Mouse (Mus musculus) stomach, postnatal 0 days (tissue): ENCODE measurements around the gene Aldh1b1. TPM values are rescaled to one million over a fixed set of nuclear protein-coding genes. Genes with fewer than 3 reads are reported as not detected.

Experiments
- ATAC-seq: fragments of 200-750 bp; cut with Nextera tagmentation; 2 replicates; pipeline ENCODE4 v1.8.0; 2017; ENCODE audit not compliant: low FRiP score, low TSS enrichment
- DNase-seq: peaks from one replicate; pipeline ENCODE4 v3.0.0-alpha.2; 2016; ENCODE audit warnings: low spot score
- H3K27ac ChIP-seq: fragments of 300-500 bp; sonication (generic); replicated peaks from 2 replicates; pipeline ENCODE4 v1.5.1; 2014; ENCODE audit warnings: mild to moderate bottlenecking, control low read depth
- H3K27me3 ChIP-seq: fragments of 300-500 bp; sonication (generic); 2 replicates; pipeline ENCODE4 v1.6.1; 2014; ENCODE audit warnings: low read length; ENCODE audit not compliant: control insufficient read depth, insufficient read depth
- H3K36me3 ChIP-seq: fragments of 300-500 bp; sonication (generic); 2 replicates; pipeline ENCODE4 v1.6.1; 2014; ENCODE audit warnings: low read length, mixed read lengths; ENCODE audit not compliant: control insufficient read depth, insufficient read depth
- H3K4me1 ChIP-seq: fragments of 300-500 bp; sonication (generic); replicated peaks from 2 replicates; pipeline ENCODE4 v1.6.1; 2014; ENCODE audit warnings: antibody characterized with exemption; ENCODE audit not compliant: control insufficient read depth, insufficient read depth
- H3K4me2 ChIP-seq: fragments of 300-500 bp; sonication (generic); replicated peaks from 2 replicates; pipeline ENCODE4 v1.6.1; 2014; ENCODE audit warnings: low read depth, mild to moderate bottlenecking, control low read depth, moderate library complexity
- H3K4me3 ChIP-seq: fragments of 300-500 bp; sonication (generic); 2 replicates; pipeline ENCODE4 v1.5.1; 2014; ENCODE audit warnings: low read depth, low read length, control low read depth
- H3K9ac ChIP-seq: fragments of 300-500 bp; sonication (generic); 2 replicates; pipeline ENCODE4 v1.6.1; 2014; ENCODE audit warnings: mild to moderate bottlenecking, low read length, control low read depth, mixed read lengths
- H3K9me3 ChIP-seq: fragments of 300-500 bp; sonication (generic); 2 replicates; pipeline ENCODE4 v1.6.1; 2016; ENCODE audit warnings: low read length; ENCODE audit not compliant: control insufficient read depth
- CTCF ChIP-seq: IDR thresholded peaks from 2 replicates; pipeline ENCODE4 v1.5.1; 2016; ENCODE audit warnings: antibody characterized with exemption, low read depth, mild to moderate bottlenecking, moderate library complexity
- EP300 ChIP-seq: optimal IDR thresholded peaks from 2 replicates; pipeline ENCODE3; 2016; ENCODE audit warnings: antibody characterized with exemption
- WGBS: fragments of 180-500 bp; shearing (Covaris S2); extraction: QIAGEN DNeasy Blood & Tissue Kit; methylation state at CpG from one replicate; pipeline ENCODE4 v1.1.7; 2014; 5-methylcytosine and 5-hydroxymethylcytosine counted together
- polyA plus RNA-seq: library from polyadenylated mRNA; unstranded; fragments of >200 nt; fragmentation: Nextera tagmentation; extraction: Ambion mirVana; gene quantifications from 2 replicates; pipeline ENCODE4 v1.2.1, GENCODE M21; 2015

The Aldh1b1 gene
- polyA plus RNA-seq, 1 experiment from 2014 or later: 6.8 TPM

GRCm38 (mm10) chr4:45824761-45825556 is 26.1 kb downstream of the Aldh1b1 start:
- Histone ChIP-seq H3K4me1 (no peaks in the 10 kb centered on the region), H3K4me3 (no peak overlapping the region), H3K9me3 (no peaks in the 10 kb centered on the region), H3K36me3 (no peaks in the 10 kb centered on the region), H3K27me3 (peaks cover 14% of the 10 kb centered on the region), H3K9ac (no peak overlapping the region), H3K4me2 (no peak overlapping the region), H3K27ac (no peak overlapping the region)
- no peak for DNase-seq
- ATAC-seq: no peak
- TF ChIP-seq CTCF: no peak
- TF ChIP-seq EP300: no peak
- 46% methylated on average over 14 of the region's 14 CpGs for WGBS

GRCm38 (mm10) chr4:45826275-45827040 is 27.6 kb downstream of the Aldh1b1 start, which contains the start of gene Igfbpl1:
Gene Igfbpl1 (minus strand): TSS chr4:45826923.
- Histone ChIP-seq H3K4me2 (peak within 1 kb of the TSS; percentile 54), H3K36me3 (no peaks in the 10 kb centered on the region), H3K27ac (no peak within 1 kb of the TSS), H3K4me1 (no peaks in the 10 kb centered on the region), H3K9me3 (no peaks in the 10 kb centered on the region), H3K4me3 (peak within 1 kb of the TSS; percentile 31), H3K27me3 (peaks cover 14% of the 10 kb centered on the region), H3K9ac (no peak within 1 kb of the TSS)
- ATAC-seq (no peak), DNase-seq (no peak)
- TF ChIP-seq EP300 (no peak), CTCF (no peak)
- under 1% methylated on average over 73 of the region's 91 CpGs for WGBS

- Histone ChIP-seq H3K36me3 (no peaks in the 10 kb centered on the region), H3K4me2 (no peak overlapping the region), H3K9me3 (no peaks in the 10 kb centered on the region), H3K4me3 (no peak overlapping the region), H3K9ac (no peak overlapping the region), H3K27me3 (peaks cover 10% of the 10 kb centered on the region), H3K4me1 (no peaks in the 10 kb centered on the region), H3K27ac (no peak overlapping the region)
- ATAC-seq: no peak
- 61% methylated on average over 13 of the region's 13 CpGs for WGBS
- no peak for TF ChIP-seq CTCF
- no peak for TF ChIP-seq EP300
- DNase-seq: no peak
These were observed 31.3 kb downstream of the Aldh1b1 start for GRCm38 (mm10) chr4:45829907-45830759.

GRCm38 (mm10) chr4:45831996-45832395 is 33.2 kb downstream of the Aldh1b1 start:
- Histone ChIP-seq H3K9me3 (no peaks in the 10 kb centered on the region), H3K4me3 (no peak overlapping the region), H3K9ac (no peak overlapping the region), H3K4me1 (no peaks in the 10 kb centered on the region), H3K27ac (no peak overlapping the region), H3K4me2 (no peak overlapping the region), H3K36me3 (no peaks in the 10 kb centered on the region), H3K27me3 (no peaks in the 10 kb centered on the region)
- DNase-seq (no peak), ATAC-seq (no peak)
- no peak for TF ChIP-seq CTCF
- no peak for TF ChIP-seq EP300
- 85% methylated on average over 7 of the region's 7 CpGs for WGBS

GRCm38 (mm10) chr4:45833461-45833860 is 34.6 kb downstream of the Aldh1b1 start:
- Histone ChIP-seq H3K9me3 (no peaks in the 10 kb centered on the region), H3K36me3 (no peaks in the 10 kb centered on the region), H3K4me1 (no peaks in the 10 kb centered on the region), H3K9ac (no peak overlapping the region), H3K4me3 (no peak overlapping the region), H3K27ac (no peak overlapping the region), H3K27me3 (no peaks in the 10 kb centered on the region), H3K4me2 (no peak overlapping the region)
- no peak for DNase-seq
- no peak for ATAC-seq
- WGBS: 31% methylated on average over 5 of the region's 5 CpGs
- TF ChIP-seq CTCF (no peak), EP300 (no peak)
